Mouse (Mus musculus) kidney, postnatal 4 days (tissue): Measurements from ENCODE around the gene Ptprn2.

Experiments used
- DNase-seq, 2 experiments: peaks; one replicate each; pipeline ENCODE4 v3.0.0; 2021; ENCODE audit warnings: mixed read lengths in 2 of 2

Gene Ptprn2

GRCm38 (mm10) chr12:117151611-117152010, 666.1 kb downstream of the Ptprn2 start:
- no peak for DNase-seq

- DNase-seq, result no peak
Observed at GRCm38 (mm10) chr12:117152366-117153165, 667.0 kb downstream of the Ptprn2 start.

- no peak for DNase-seq
Observed at GRCm38 (mm10) chr12:117153166-117153480, 667.6 kb downstream of the Ptprn2 start.

- peak; percentile 51 to 66 for DNase-seq
Observed at GRCm38 (mm10) chr12:117153671-117154355, 668.3 kb downstream of the Ptprn2 start.

GRCm38 (mm10) chr12:117154356-117155243, 669.1 kb downstream of the Ptprn2 start:
- DNase-seq, result no peak

- no peak for DNase-seq
Observed at GRCm38 (mm10) chr12:117155307-117156220, 670.0 kb downstream of the Ptprn2 start.

- no peak for DNase-seq
Observed at GRCm38 (mm10) chr12:117156256-117156655, 670.7 kb downstream of the Ptprn2 start.

- no peak for DNase-seq
Observed at GRCm38 (mm10) chr12:117156786-117157185, 671.3 kb downstream of the Ptprn2 start.

GRCm38 (mm10) chr12:117157249-117157648, 671.7 kb downstream of the Ptprn2 start:
- DNase-seq, result no peak

GRCm38 (mm10) chr12:117157660-117158386, 672.3 kb downstream of the Ptprn2 start:
- DNase-seq, result no peak

GRCm38 (mm10) chr12:117158950-117159668, 673.6 kb downstream of the Ptprn2 start:
- no peak for DNase-seq

GRCm38 (mm10) chr12:117159669-117160210, 674.2 kb downstream of the Ptprn2 start:
- peak in 1 of 2 experiments; percentile 33 for DNase-seq

- peak in 1 of 2 experiments; percentile 24 for DNase-seq
Observed at GRCm38 (mm10) chr12:117160211-117160891, 674.8 kb downstream of the Ptprn2 start.

- DNase-seq, result no peak
Observed at GRCm38 (mm10) chr12:117162180-117162579, 676.7 kb downstream of the Ptprn2 start.

- no peak for DNase-seq
Observed at GRCm38 (mm10) chr12:117163789-117164188, 678.3 kb downstream of the Ptprn2 start.

- no peak for DNase-seq
Observed at GRCm38 (mm10) chr12:117166266-117166665, 680.7 kb downstream of the Ptprn2 start.

GRCm38 (mm10) chr12:117169670-117170069, 684.1 kb downstream of the Ptprn2 start:
- no peak for DNase-seq

- no peak for DNase-seq
Observed at GRCm38 (mm10) chr12:117172529-117172884, 687.0 kb downstream of the Ptprn2 start.

GRCm38 (mm10) chr12:117172885-117173529, 687.5 kb downstream of the Ptprn2 start:
- no peak for DNase-seq
